Mouse (Mus musculus): ENCODE measurements around the gene Vmn1r1.

Vmn1r1 gene

DNA sequence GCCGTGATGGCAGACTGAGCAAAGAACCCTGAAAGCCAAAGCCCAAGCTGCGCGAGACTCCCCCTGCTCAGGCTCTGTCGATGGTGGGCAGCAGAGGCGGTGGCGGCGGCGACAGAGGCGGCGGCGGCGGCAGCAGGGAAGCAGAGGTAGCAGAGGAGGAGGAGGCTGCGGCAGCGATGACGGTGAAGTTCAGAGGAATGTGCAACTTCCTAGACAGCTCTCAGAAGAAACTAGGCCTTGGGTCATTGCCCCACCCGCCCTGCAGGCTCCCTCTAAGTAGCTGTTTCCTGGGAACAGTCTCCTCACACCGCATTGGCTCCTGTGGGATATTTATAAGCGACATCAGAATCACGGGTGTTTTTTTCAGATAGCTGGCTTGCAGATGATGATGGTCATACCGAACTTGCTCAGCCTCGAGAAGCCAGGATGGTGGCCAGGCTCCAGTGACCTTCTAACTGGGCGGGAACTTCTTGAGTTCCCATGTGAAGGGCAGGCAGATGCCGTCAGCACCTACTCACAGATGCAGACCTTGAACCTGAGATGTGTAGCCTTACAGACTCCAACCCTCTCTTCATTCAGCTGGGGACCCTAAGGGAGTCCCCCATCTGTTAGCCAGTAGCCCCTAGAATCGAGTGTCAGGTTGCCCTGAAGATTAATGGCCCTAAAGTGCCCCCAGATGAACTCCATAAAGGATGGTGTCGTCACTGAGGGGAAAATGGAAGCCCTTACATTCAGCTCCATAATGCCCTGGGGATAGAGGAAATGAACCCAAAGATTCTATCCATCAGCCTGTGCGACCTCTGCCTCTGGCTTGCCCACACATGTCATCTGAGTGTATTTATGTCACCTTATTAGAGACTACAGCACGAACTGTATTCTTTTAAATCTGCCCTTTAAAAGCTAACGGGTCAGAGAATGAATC, 26.8 kb downstream of the Vmn1r1 start:
- DNase-seq (ENCODE audit: low read depth, low spot score), result peak; percentile 40

DNA sequence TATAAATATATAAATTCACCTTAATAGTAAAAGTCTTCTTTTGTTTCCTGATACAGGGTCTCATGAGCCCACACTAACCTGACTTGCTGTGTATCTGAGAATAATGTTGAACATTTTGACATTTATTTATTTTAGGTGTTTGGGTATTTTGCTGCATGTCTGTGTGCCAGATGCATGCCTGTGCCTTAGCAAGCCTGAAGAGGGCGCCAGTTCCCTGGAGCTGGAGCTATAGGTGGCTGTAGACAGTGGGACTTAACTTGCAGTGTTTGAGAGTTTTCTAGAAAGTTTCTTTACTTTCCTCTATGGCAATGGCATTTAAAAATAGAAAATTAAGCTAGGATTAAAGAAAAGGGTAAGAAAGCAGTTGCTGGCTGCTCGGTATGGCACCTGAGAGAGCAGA, 33.5 kb downstream of the Vmn1r1 start:
- peak; percentile 78 for DNase-seq (ENCODE audit: low read depth, low spot score)

- DNase-seq (ENCODE audit: low read depth, low spot score), result peak; percentile 94
Observed at GRCm38 (mm10) chr1:182124924-182125368, 39.3 kb downstream of the Vmn1r1 start.

- peak; percentile 98 for DNase-seq (ENCODE audit: low read depth, low spot score)
Observed at GRCm38 (mm10) chr1:182124506-182124905, 39.8 kb downstream of the Vmn1r1 start, which contains the start of gene Srp9. Srp9 (plus strand) TSS chr1:182124737.

DNA sequence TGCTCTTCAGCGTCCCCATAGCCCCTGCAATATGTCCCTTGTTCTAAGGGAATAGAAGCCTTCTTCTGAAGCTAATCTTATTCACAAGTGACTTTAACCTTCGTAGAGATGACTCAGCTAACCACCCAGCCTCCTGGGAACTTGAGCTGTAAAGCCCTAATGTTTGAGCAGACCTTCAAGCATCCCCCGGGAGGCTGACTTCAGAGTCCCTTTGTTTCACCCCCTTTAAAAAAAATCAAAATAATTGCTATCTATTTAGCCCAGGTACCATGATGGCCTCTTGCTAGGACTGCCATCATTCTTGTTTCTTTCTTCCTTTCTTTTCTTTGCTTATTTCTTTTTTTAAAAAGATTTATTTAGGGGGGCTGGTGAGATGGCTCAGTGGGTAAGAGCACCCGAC, 41.9 kb downstream of the Vmn1r1 start:
- DNase-seq (ENCODE audit: low read depth, low spot score), result no peak

GRCm38 (mm10) chr1:182115651-182116408, 48.5 kb downstream of the Vmn1r1 start:
- peak; percentile 70 for DNase-seq (ENCODE audit: low read depth, low spot score)

GRCm38 (mm10) chr1:182115197-182115596, 49.1 kb downstream of the Vmn1r1 start:
- DNase-seq (ENCODE audit: low read depth, low spot score), result peak; percentile 80

GRCm38 (mm10) chr1:182113587-182114500, 50.4 kb downstream of the Vmn1r1 start:
- DNase-seq (ENCODE audit: low read depth, low spot score), result no peak

DNA sequence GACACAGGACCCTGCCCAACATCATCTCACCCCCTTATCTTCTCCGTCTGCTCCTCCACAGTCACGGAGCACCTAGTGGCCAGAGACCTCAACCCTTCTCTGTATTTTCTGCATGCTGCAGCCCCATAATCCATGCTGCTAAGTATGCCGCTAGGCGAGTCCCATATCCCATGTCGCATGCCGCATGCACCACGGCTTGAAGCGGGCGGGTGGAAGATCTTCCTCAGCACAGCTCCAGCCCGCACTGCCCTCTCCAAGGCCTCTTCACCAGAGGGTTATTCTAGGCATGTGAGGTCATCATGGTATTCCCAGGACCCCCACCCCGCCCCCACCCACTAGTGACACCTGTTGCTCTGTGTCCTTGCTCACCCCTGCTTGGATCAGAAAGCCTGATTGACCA, 51.2 kb downstream of the Vmn1r1 start:
- no peak for DNase-seq (ENCODE audit: low read depth, low spot score)

- peak; percentile 54 for DNase-seq (ENCODE audit: low read depth, low spot score)
Observed at GRCm38 (mm10) chr1:182112385-182112784, 51.9 kb downstream of the Vmn1r1 start.

DNA sequence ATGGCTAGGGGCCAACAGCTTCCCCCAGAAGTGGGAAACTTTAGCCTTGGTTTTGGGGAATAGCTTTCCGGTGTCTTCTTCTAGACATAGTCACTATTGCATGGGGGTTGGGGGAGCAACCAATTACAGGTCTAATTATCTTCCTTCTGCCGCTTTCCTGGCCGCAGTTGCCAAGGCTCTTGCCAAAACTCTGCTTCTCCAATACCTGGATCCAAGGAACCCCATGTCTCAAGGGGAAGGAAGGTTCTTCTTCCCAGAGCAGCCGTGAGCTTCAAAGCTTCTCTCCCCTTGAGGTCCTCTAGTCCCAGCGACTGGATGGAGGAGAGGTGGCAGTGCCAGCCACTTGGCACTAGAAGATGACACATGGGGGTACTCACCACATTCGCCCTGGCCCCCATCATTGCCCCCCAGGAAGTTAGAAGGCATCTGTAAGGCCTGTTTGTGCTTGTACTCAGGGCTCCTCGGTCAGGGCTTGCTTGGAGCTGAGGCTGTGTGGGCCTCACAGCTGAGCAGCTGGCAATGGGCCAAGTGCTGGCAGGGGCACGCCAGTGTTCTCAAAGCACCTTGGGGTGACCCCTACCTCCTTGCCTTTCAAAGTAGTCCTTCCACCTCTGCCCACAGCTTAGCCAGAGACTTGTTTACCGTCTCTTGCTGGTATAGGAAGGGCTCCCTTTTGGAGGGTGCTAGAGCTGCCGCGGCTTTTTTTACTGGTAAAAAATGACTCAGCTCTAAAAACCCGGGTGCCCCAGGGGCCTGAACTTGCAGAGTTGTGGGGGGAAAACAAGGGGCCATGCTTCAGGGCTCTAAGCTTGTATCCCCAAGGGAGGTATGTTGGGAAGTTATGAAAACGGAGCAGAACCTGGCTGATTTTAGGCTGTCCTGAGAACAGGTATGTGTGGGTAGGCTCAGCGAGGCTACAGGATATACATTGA, 52.6 kb downstream of the Vmn1r1 start:
- no peak for DNase-seq (ENCODE audit: low read depth, low spot score)

DNA sequence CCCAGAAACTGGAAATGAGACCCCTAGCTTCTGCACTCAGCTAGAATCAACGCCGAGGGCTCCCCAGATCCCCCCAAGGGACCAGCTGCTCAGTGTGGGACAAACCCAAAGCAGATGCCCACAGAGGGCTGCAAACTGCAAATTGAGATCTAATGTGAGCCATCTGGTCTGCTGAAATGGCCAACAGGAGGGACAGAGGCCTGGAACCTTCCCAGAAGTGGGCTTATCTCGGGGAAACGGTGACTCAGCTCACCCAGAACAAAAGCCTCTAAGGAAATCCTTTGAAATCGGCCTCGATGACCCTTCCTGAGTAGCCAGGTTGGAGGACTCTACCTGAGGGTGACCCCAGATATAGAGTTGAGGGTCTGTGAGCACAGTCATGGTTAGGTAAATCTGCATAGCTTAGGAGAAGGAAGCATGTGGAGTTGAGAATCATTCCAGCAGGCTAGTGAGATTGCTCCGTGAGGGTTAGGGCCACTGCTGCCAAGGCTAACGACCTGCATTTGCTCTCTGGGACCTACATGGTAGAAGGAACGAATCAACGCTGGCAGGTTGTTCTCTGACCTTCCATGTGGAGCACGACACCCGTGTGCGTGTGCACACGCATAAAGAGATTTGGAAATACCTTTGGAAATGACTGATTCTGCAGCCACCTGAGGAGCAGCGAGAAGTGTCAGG, 53.4 kb downstream of the Vmn1r1 start:
- no peak for DNase-seq (ENCODE audit: low read depth, low spot score)

- peak; percentile 53 for DNase-seq (ENCODE audit: low read depth, low spot score)
Observed at GRCm38 (mm10) chr1:182110185-182110584, 54.1 kb downstream of the Vmn1r1 start.

GRCm38 (mm10) chr1:182108397-182109099, 55.7 kb downstream of the Vmn1r1 start:
- no peak for DNase-seq (ENCODE audit: low read depth, low spot score)

DNA sequence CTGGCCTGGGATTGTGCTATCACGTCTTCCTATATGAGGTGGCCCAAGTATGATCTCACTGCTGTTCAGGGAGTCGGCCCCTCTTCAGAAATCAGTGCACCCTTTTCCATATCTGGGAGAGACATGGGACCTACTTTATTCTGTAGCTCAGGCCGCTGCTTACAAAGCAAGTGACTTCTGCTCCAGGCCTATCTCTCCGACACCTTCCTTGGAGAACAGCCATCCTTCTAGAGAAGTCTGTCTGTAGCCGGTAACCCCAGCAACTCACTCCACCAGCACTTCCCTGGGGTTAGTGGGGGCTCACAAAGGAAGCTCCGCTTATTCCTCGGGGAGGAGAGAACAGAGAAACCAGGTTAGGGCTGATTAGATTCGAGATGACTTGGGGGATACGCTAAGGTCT, 57.0 kb downstream of the Vmn1r1 start:
- DNase-seq (ENCODE audit: low read depth, low spot score), result no peak

GRCm38 (mm10) chr1:182105023-182105422, 59.3 kb downstream of the Vmn1r1 start:
- DNase-seq (ENCODE audit: low read depth, low spot score), result no peak
